ENCODE assay signal across 7 mouse cellular contexts in the genomic region with DNA sequence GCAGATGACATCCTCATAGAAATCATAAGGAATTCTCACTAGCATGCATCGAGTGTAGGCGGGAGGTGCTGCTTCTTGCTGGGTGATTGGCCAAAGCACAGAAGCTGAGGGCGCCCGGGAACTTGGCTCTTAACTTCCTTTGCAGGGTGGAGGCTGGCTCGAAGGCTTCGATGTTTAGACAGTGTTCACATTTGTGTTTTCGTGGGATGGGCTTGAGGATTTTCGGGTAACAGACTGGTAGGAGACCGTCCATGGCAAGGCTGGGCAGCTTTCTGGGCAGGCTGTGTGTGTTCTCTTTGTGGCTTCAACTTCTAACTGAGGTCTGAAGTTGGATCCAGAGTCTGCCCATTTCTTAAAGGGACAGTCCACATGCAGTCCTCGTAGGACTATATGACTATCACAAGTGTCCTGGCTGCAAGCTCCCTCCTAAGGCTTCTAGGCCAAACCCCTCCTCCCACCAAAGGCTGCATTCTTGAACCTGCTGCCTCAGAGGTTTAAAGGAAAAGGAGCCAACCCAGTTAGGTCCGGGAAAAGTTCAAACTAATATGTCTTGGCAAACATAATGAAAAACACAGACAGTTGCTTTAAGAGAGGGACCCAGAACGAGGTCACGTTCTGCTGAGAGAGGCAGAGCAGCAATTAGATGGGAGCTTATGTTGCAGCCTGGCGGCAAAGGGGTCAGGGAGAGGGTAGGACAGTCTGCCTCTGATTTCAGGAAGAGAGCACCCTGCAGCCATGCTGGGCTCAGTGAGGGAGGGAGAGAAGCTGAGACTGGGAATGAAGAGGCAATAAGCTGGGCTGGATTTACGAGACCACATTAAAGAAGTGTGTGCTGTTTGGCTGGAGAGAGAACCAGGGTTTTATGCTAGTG.
DNase-seq lines count a peak whose midpoint lies in the region; ATAC-seq and TF ChIP-seq lines count a peak whose summit lies in the region.

No protein-coding gene starts in this region.

- no peak for TF ChIP-seq POLR2A in kidney, adult 2 months (IDR thresholded peaks at IDR 0.05; ENCODE audit: low read depth, low read length)

- no peaks in the 10 kb centered on the region for H3K27me3 ChIP-seq in kidney, adult 2 months (replicated peaks; ENCODE audit: control insufficient read depth, insufficient read depth, low read length)
- H3K27me3 ChIP-seq in lung, embryonic 15.5 days: no peaks in the 10 kb centered on the region

- H3K9me3 ChIP-seq in lung, embryonic 15.5 days: no peaks in the 10 kb centered on the region

- H3K4me2 ChIP-seq in lung, embryonic 15.5 days: peak overlapping the region; percentile 45

- DNase-seq in adipocyte (ENCODE audit: low spot score): peak; percentile 11
- peak; percentile 26 for DNase-seq in heart, adult 8-10 months (ENCODE audit: low spot score)
- DNase-seq in kidney, adult 2 months: peak; percentile 48
- peak; percentile 38 to 52 for DNase-seq in right cerebral cortex, adult 2 months (ENCODE audit: low spot score in 2 of 2)

- WGBS in kidney, adult 2 months: 16% methylated on average over 15 of the region's 15 CpGs
- 18% methylated on average over 15 of the region's 15 CpGs for WGBS in lung, embryonic 15.5 days

- 0 out of 2 replicates have a peak overlapping the region, but pooled peaks have one; percentile 22 for H3K27ac ChIP-seq in brown adipose tissue, adult 24 weeks (replicated peaks; ENCODE audit: low read depth, low read length)
- no peak overlapping the region for H3K27ac ChIP-seq in kidney, adult 2 months (ENCODE audit: insufficient read depth, low read depth, low read length)
- peak overlapping the region; percentile 81 for H3K27ac ChIP-seq in lung, embryonic 15.5 days

- no peaks in the 10 kb centered on the region for H3K36me3 ChIP-seq in kidney, adult 2 months (ENCODE audit: control insufficient read depth, insufficient read depth, low read length)
- no peaks in the 10 kb centered on the region for H3K36me3 ChIP-seq in lung, embryonic 15.5 days

- H3K4me1 ChIP-seq in brown adipose tissue, adult 24 weeks (ENCODE audit: control insufficient read depth, insufficient read depth, insufficient read length, low read length): peaks cover 6% of the 10 kb centered on the region
- 0 out of 2 replicates have a peak, but pooled peaks cover 5% of the 10 kb centered on the region for H3K4me1 ChIP-seq in kidney, adult 2 months (ENCODE audit: control insufficient read depth, insufficient read depth, low read length)
- peaks cover 28% of the 10 kb centered on the region for H3K4me1 ChIP-seq in lung, embryonic 15.5 days

- peak overlapping the region; percentile 43 for H3K4me3 ChIP-seq in brown adipose tissue, adult 24 weeks (ENCODE audit: insufficient read depth, low read depth, low read length)
- H3K4me3 ChIP-seq in kidney, adult 2 months (ENCODE audit: insufficient read depth, low read depth, low read length): peak overlapping the region; percentile 39; the same call in 1 of the 2 replicates
- peak overlapping the region; percentile 16; the same call in 1 of the 2 replicates for H3K4me3 ChIP-seq in lung, embryonic 15.5 days

- no peak for TF ChIP-seq CTCF in kidney, adult 2 months (conservative IDR thresholded peaks at IDR 0.05; ENCODE audit: insufficient read depth, insufficient read length, low read depth, low read length)

- no peak overlapping the region for H3K9ac ChIP-seq in lung, embryonic 15.5 days

- ATAC-seq in lung, embryonic 15.5 days (ENCODE audit: borderline replicate concordance, extremely low read depth, low FRiP score, low TSS enrichment): peak; percentile 73
- no peak for ATAC-seq in CD4-positive, CD25-positive, alpha-beta regulatory T cell, adult 4 months
